Mouse (Mus musculus) testis, adult 10 weeks (tissue): Measurements from ENCODE around the gene Fam81b. TPM values are rescaled to one million over a fixed set of nuclear protein-coding genes. Genes with fewer than 3 reads are reported as not detected.

Experiments
- polyA plus RNA-seq: library from polyadenylated mRNA; stranded (reverse); fragments of 350-450 nt; fragmentation: Illumina TruSeq; extraction: RNeasy Lipid Tissue Mini Kit (QIAGEN cat#74804); gene quantifications from one replicate; pipeline ENCODE4 v1.2.3, GENCODE M21; 2014; ENCODE audit warnings: low read depth, low replicate concordance

Fam81b gene
- 145 TPM for polyA plus RNA-seq

GRCm38 (mm10) chr13:76304637-76305122 is at the start of gene Fam81b:
Fam81b (minus strand) TSS chr13:76305072.

Other genes starting within 250 kb of the Fam81b start
- not detected for gene Gpr150, start 248.1 kb downstream of the Fam81b start, polyA plus RNA-seq
- gene Arsk, start 206.4 kb downstream of the Fam81b start, polyA plus RNA-seq: 19.8 TPM
- gene Ttc37, start 206.3 kb downstream of the Fam81b start, polyA plus RNA-seq: 17.0 TPM
- 2.2 TPM for gene Mctp1, start 79.5 kb upstream of the Fam81b start, polyA plus RNA-seq